Mouse (Mus musculus): ENCODE measurements around the gene Stim2.

DNA sequence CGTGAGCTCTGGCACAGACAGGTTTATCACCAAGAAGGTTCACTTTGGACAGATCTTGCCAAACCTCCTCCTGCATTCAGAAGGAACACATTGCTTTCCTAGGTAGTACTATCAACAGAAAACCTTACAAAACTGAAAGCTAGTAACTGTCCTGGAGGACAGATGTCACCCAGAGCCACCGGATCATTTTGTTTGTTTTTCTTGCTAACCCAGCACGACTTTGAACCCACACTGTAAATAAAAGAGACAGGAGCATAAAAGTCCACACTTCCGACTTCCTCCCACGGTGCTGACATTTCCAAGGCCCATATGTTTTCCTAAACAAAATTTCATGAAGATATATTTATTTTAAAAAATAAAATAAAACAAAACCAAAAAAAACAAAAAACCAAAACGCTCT lies 41.0 kb upstream of the Stim2 start:
- TF ChIP-seq CTCF (IDR thresholded peaks at IDR 0.05; ENCODE audit: control insufficient read depth, insufficient read depth, insufficient replicate concordance, low read depth, low read length) (no peak), POLR2A (IDR thresholded peaks at IDR 0.05; ENCODE audit: control insufficient read depth, low read depth, low read length) (no peak)

Data from testis, adult 2 months (tissue).